Mouse (Mus musculus) left cerebral cortex, postnatal 10 days (tissue): ENCODE measurements around the gene Ubn2. TPM values are rescaled to one million over a fixed set of nuclear protein-coding genes. Genes with fewer than 3 reads are reported as not detected.

Experiments
- microRNA-seq: library from miRNA; unstranded; fragments of <30 nt; microRNA quantifications from one replicate; pipeline ENCODE4 v1.2.0, GENCODE M21; 2022
- total RNA-seq, 2 experiments: library from RNA; stranded (reverse); gene quantifications; 2 replicates each; pipeline ENCODE4 v1.2.3; 2021

Gene Ubn2
- total RNA-seq, 2 experiments from 2014 or later = 40.0 to 42.2 TPM

Small RNAs within 50 kb of the gene (microRNA-seq; reads per million reads assigned to microRNA genes)
- gene Mir7670 = not detected

Other genes with a start within 250 kb of the Ubn2 start
- gene D630045J12Rik, start 179.9 kb upstream of the Ubn2 start, total RNA-seq = 10 to 100 TPM; 36.6 to 37.1 TPM
- 1 to 10 TPM; 2.9 to 3.5 TPM for gene Zc3hav1l, start 134.7 kb upstream of the Ubn2 start, total RNA-seq
- gene Zc3hav1, start 79.3 kb upstream of the Ubn2 start, total RNA-seq = 1 to 10 TPM; 2.9 TPM
- gene Ttc26, start 52.5 kb upstream of the Ubn2 start, total RNA-seq = 1 to 10 TPM; 8.7 to 9.2 TPM
- gene Fmc1, start 99.6 kb downstream of the Ubn2 start, total RNA-seq = 10 to 100 TPM; 53.2 to 61.3 TPM
- gene Luc7l2, start 117.4 kb downstream of the Ubn2 start, total RNA-seq = 100 to 1,000 TPM; 164 to 172 TPM
- gene Klrg2, start 203.3 kb downstream of the Ubn2 start, total RNA-seq = 1 to 10 TPM in 1 of 2 experiments, under 1 TPM in 1; 0.49 to 1.3 TPM
- gene Clec2l, start 229.1 kb downstream of the Ubn2 start, total RNA-seq = 100 to 1,000 TPM; 113 to 117 TPM